Mouse (Mus musculus) granulocyte monocyte progenitor cell, adult 5-6 weeks (primary cell): ENCODE results near the gene Pcgf3. TPM values are rescaled to one million over a fixed set of nuclear protein-coding genes. Genes with fewer than 3 reads are reported as not detected.
A peak's percentile ranks its signal among the peaks of the same experiment; 100 is the strongest.
"Not testable (repeated sequence)": the region's sequence is repeated elsewhere in the genome, so short reads cannot be mapped to it uniquely, and the experiment has no call there.

ENCODE experiments used
- ATAC-seq: replicated peaks from 2 replicates; pipeline ENCODE4 v1.8.0; 2016; ENCODE audit warnings: mild to moderate bottlenecking, moderate TSS enrichment, inconsistent platforms; ENCODE audit not compliant: poor library complexity, severe bottlenecking
- total RNA-seq, 2 experiments: library from RNA; stranded (forward) in 1 of 2; stranded (reverse) in 1 of 2; fragments of 200-712, 200-1000 nt in 1 of 2; fragments of >200 nt in 1 of 2; fragmentation: Nextera tagmentation in 1 of 2; gene quantifications; 2 replicates each; pipeline ENCODE4 v1.2.3; 2014 to 2017

Gene Pcgf3
- total RNA-seq, 2 experiments from 2014 or later: 9.9 to 16.7 TPM

- no peak for ATAC-seq
These were observed 5.6 kb downstream of the Pcgf3 start for GRCm38 (mm10) chr5:108466647-108467046.

DNA sequence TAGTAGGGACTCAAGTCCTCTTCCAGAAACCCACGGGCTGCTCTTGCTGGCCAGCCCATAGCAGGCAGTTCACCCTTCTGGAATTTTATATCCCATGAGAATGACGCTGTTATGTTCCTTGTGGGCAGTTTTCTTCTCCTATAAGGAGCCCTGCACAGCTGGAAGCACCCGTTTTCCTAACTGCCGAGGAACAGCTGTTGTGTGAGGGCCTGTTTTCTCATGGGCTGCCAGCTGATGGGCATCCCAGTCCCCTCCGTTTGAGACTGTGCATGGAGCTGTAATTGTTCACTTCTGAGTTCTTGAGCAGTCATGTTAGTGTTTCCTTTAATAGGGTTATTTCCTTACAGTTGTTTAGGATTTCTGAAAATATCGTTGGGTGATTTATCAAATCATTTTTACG is 8.6 kb downstream of the Pcgf3 start:
- ATAC-seq: no peak

DNA sequence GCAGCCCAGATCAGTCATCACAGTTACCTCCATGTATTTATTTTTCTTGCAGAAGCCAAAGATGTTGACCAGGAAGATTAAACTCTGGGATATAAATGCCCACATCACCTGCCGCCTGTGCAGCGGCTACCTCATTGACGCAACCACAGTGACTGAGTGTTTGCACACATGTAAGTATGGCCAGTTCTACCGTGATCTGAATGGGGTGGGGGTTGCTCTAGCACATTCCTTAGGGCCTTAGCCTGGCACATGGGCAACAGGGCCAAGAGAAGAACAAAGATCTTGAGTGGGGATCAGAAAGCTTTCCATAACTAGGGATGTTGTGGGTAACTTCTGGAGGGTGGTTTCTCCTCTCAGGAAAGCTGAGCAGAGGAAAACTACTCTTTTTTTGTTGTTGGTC is 12.7 kb downstream of the Pcgf3 start:
- no peak for ATAC-seq

DNA sequence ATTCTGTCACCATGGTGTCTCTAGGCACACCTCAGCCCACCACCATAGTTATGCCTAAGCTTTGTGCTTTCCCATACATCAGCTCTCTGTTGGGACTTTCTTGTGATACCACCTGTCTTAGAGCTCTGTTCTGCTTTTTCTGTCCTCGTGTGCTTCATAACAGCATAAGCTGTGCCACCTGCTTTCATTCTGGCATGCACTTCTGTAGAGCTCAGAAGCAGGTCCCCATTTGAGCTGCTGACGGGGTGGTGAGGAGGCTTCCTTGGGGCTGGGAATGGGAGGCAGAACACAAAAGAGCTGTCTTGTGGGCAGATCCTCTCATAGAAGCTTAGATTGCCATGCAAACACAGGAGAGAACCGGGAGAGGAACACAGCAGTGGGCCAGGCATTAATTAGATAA is 14.9 kb downstream of the Pcgf3 start:
- no peak for ATAC-seq

- no peak for ATAC-seq
These were observed 22.0 kb downstream of the Pcgf3 start for GRCm38 (mm10) chr5:108483006-108483405.

- peak; percentile 97 for ATAC-seq
These were observed 24.2 kb downstream of the Pcgf3 start for GRCm38 (mm10) chr5:108485239-108485638.

DNA sequence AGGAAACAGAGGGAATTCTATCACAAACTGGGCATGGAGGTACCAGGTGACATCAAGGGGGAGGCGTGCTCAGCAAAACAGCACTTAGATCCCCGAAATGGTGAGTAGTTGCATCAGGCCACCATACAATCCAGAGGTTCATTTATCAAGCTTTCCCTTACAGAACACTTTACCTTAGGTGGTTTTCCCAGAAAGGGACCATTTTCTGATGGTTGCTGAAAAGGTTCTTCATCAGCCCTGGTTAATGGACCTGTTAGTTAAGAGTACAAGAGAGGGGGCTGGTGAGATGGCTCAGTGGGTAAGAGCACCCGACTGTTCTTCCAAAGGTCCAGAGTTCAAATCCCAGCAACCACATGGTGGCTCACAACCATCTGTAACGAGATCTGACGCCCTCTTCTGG is 25.1 kb downstream of the Pcgf3 start:
- ATAC-seq: not testable (repeated sequence)

- peak; percentile 70 for ATAC-seq
These were observed 40.5 kb downstream of the Pcgf3 start for GRCm38 (mm10) chr5:108501573-108501972.

DNA sequence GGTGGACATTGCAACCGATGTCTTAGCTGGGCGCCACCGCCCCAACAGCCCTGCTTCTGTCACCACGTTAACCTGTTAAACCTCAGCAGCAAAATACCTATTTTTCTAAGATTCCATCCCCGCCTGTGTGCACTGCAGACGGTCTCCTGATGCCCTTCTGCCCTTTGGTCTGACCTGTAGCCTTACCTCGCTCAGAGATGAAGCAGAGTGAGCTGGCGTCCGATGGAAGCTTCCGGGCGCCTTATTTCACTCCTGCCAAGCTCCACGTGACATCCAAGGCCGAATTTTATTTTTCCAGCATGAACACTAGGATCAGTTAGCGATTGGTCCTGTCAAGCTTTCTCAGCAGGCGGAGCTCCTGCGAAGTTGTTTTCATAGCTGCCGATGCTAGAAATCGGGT is 41.3 kb downstream of the Pcgf3 start:
- no peak for ATAC-seq

DNA sequence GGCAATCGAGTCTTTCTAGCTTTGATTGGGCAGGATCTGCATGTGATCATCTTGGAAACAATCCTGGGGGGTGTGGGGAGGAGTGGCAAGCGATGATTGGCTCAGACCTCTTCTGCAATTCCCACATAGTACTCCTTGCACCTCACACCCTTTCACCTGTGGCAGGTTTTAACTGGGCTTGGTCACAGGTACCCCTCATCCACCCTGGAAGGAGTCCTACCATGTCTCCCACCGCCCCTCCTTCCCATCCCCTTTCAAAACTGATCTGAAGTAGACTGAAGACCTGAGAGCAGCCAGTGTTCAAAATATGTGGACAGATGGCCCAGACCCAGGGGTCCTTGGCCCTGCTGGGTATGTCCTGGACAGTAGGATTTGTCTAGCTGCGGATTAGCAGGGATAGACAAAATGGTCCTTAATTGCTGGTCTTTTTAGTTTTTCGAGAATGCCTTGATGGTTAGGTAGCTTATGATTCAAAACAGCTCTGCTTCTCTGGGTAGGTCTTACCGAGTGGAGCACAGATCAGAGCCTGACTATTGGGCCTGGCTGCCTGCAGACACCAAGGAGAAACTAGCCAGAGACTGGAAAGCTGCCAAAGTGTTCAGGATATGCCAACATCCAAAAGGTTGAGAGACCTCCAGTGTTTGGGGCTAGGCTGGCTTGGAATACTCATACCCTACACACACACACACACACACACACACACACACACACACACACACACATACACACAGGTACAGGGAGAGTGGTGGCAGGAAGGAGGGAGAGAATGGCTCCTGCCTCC is 54.7 kb downstream of the Pcgf3 start:
- ATAC-seq: no peak

GRCm38 (mm10) chr5:108516655-108517054 is 55.6 kb downstream of the Pcgf3 start:
- ATAC-seq: 0 out of 2 replicates have a peak, but pooled peaks have one; percentile 16

DNA sequence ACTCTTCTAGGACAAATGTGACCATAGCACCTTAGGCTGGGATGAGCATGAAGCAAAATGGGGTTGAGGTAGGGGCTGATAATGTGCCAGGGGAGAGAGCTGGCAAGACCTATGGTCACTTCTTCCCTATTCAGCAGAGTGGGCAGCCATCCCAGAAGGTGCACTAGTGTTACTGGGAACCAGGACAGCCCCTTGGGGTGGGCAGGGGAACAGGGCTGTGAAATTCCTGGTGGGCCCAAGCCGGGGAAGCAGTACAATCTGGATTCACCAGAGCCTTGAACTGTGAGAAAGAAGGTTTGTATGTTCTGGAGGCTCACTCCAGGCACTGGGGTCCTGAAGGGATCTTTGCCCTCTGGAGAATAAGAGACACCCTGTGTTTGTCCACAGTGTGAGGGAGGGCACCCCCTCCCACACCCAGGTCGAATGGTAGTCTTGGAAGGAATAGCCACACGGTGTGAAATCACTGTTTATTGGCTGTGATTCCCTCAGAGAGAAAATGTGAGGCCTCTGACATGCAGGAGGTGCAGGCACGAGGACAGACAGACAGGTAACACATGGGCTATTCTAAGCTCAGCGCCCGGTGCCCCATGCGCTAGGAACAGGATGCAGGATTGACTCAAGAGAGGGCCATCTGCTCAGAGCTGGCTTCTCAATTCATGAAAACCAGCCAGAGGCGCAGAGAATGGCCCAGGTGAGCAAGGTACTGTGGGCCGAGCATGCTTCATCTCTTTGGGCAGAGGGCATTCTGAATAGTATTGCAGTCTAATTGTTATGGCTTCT is 57.3 kb downstream of the Pcgf3 start:
- ATAC-seq: no peak

- no peak for ATAC-seq
These were observed 57.9 kb downstream of the Pcgf3 start for GRCm38 (mm10) chr5:108518951-108519350.

- peak; percentile 72 for ATAC-seq
These were observed 59.1 kb downstream of the Pcgf3 start for GRCm38 (mm10) chr5:108520153-108520552.

GRCm38 (mm10) chr5:108521016-108521415 is 60.0 kb downstream of the Pcgf3 start:
- ATAC-seq: no peak

DNA sequence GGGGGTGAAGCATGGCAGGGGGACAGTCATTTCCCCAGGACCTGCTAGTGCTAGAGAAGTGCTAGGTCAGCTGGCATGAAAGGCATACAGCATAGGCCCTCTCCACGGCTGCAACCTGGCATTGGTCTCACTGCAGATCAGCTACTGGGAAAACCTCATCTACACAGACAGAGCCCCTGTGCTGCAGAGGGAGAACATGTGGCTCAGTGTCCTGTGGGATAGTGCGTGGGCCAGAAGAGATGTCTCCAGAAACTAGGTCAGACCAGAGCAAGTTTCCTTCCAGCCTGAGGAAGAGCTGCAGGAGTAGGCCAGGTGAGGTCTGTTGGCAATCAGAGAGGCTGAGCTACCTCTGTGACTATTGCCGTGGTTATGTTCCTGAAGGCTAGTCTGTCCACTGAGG is 60.9 kb downstream of the Pcgf3 start:
- ATAC-seq: no peak

DNA sequence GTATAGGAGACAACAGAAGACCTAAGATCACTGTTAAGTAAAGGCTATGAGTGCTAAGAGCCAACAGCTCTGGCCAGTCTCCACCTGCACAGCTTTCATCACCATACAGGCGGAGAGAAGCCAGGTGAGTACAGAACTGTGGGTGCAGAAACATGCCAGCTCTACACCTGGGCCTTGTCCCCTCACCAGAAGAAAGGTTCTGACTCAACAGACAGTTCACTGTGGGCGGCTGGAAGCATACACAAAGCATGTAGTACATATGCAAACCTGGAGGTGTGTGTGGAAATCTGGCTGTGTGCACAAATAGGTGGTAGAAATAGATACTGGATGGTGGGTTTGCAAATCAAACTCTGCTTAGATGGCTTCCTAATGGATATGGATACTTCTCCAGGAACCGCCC is 61.6 kb downstream of the Pcgf3 start:
- ATAC-seq: no peak

DNA sequence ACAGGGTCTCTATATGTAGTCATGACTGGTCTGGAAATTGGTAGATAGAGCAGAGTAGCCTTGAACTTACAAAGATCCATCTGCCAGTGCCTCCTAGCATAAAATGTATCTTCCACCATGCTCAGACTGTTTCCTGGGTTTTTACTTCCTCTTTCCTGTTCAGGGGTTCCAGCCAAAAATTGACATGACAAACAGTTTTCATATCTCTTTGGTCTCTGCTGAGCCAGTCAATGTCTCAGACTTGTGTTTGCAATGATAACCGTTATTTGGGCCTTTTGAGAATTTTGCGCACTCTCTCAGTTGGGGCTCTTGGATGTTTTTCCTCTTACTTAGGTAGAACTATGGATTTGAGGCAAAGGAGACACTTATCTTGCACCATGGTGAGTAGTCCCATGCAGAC is 73.2 kb downstream of the Pcgf3 start:
- ATAC-seq: no peak

DNA sequence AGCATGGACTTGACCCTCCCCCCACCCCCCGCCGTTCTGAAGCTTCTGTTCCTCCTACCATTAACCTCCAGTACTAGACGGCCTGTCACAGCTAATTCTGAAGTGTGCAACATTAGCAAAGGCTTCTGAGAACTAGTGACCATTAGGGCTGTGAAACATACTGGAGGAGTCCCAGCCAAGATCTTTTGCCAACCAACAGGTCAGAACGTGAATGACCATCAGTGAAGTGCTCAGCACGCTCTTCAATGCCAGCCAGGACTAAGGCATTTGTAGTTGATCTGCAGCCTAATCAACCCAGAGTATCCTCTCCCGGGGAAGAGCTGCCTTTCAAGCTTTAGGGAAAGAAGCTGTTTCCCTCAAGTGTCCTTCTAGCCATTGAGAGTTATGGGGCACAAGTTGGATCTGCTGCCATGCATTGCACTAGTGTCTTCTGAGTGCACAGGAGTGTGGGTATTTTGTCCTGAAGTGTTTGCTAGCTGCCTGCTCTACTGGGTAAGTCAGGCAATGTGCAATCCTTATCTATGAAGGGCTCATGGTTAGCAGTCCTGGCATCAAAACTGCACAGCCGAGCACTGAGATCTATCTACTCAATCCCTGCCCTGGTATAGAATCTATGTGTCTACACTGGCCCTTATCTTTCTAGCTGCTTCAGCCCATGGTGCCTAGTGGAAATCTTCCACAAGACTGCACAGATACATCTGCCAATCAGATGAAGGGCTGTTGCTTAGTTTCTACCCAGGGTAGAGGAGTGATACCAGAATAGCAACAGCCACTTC is 82.7 kb downstream of the Pcgf3 start:
- no peak for ATAC-seq

DNA sequence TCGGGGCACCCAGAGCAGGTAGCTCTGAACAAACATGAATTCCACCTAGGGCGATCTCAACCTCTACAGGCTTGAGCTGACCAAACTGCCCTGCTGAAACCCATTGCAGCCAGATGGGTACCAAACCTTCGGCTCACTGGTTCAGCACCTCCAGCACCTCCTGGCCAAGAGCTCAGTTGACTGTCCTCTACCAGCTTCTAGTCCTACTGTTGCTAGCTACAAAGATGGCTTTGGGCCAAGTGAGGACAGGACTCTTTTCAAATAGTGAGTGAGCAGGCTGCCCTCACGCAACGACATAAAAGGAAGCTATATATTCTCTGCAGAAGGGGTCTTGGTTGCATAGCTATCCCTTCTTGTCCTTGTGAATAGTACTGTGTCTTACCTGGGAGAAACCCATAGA is 86.6 kb downstream of the Pcgf3 start:
- no peak for ATAC-seq

- ATAC-seq: no peak
These were observed 88.1 kb downstream of the Pcgf3 start for GRCm38 (mm10) chr5:108549137-108549488.
